Mouse (Mus musculus): ENCODE data around the gene Ahsa1.
"Not testable (repeated sequence)": the region's sequence is repeated elsewhere in the genome, so short reads cannot be mapped to it uniquely, and the experiment has no call there.

Gene Ahsa1

DNA sequence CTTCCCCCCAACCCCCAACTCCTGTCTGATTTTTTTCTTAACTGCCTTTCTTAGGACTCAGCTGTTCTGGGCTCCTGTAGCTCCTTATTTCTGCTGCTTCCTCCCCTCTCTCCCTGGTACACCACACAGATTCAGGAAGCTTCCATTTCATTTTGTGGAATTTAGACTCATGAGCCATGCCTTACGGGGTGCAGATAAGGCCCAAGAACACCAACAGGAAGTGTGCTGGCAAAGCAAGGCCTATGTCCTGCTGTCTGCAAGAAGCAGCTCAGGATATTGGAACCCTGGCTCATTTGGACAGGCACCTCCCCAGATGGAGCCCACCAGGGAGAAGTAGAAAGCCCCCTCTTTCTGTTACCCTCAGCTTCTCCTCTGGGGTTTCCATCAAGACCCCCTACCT lies 15.5 kb downstream of the Ahsa1 start:
- no peak for DNase-seq (ENCODE audit: low spot score in 2 of 2)

DNA sequence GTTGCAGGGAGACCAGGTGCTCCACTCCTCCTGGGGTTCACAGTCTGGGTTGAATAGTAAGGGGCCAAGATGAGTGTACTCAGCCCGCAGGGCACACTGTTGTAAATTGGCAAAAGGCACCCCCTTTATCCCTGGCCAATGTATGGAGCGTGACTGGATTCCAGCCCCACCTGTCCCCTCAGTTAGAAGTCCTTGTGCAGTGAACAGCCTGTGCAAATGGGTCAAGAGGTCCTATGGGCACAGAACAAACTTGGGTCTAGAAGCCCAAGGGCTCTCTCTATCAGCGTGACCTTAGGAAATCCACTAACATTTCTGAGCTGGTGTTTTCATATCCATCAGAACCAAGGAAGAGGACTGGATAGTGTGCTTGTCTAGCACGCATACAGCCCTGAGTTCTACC lies 16.5 kb downstream of the Ahsa1 start:
- no peak for DNase-seq (ENCODE audit: low spot score in 2 of 2)

DNA sequence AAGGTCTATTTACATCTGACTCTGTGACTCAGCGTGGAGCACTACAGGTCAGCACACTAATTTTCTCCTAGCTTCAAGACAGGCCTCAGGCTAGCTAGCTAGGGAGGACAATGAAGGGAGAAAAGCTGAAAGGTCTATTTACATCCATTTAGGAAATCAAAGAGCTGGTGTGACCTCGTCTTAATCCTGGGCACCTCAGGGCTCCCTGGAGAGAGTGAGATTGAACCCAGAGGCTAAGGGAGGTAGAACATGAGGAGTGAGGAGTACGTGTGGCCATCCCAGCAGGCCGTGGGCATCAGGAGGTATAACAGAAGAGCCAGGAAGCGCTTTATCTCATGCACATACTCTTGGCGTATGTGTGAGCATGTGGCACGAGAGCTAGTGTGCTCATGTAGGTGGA lies 17.4 kb downstream of the Ahsa1 start:
- DNase-seq (ENCODE audit: low spot score in 2 of 2) = no peak

DNA sequence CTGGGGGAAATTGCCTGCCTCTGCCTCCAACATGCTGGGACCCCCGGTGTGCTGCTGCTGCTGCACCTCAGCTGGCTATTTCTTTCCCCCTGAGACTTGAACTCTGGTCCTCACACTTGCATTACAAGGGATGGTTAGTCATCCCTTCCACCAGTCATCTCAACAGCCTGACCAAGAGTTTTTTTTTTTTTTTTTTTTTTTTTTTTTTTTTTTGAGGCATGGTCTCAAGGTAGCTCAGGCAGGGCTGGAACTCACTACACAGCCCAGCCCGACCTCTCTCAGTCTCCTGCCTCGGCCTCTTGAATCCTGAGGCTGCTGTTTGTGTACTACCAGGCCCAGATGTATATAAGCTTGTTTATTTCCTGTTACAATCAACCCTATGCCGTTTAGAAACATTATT lies 18.0 kb downstream of the Ahsa1 start:
- no peak for DNase-seq (ENCODE audit: low spot score in 2 of 2)

DNA sequence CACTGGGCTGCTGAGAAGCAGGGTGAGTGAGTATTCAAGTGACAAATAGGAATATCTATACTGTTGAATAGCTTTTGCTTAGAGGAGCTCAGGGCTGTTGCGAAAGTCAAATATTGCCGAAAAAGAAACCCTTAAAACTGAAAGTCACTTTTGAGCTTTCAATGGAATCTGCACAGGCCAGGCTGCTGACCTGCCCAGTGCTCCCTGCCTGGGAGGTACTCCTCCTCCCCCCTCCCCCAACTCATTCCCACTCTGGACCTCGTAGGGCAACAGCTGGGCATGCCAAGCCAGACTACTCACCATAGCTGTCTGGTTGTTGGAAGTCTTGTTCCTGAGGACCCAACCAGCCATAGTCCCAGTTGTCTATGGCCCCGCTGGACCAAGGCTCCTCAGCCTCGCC lies 18.4 kb downstream of the Ahsa1 start:
- DNase-seq (ENCODE audit: low spot score in 2 of 2) = no peak

DNA sequence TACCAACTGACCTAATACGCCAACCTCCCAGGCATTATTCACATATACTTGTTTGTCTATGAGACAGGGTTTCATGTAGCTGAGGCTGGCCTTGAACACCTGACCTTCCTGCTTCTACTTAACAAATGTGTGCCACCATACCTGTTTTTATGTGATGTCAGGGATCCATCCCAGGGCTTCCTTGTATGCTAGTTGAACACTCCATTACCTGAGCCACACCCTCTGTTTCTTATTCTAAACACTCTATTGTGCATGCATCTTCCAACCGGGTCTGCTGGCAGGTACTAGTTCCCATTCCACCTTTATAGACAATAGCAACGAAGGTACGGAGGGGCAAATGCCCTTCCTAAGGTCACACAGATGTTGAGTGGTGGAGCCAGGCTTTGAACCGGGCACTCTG lies 22.8 kb downstream of the Ahsa1 start:
- DNase-seq (ENCODE audit: low spot score in 2 of 2) = no peak

DNA sequence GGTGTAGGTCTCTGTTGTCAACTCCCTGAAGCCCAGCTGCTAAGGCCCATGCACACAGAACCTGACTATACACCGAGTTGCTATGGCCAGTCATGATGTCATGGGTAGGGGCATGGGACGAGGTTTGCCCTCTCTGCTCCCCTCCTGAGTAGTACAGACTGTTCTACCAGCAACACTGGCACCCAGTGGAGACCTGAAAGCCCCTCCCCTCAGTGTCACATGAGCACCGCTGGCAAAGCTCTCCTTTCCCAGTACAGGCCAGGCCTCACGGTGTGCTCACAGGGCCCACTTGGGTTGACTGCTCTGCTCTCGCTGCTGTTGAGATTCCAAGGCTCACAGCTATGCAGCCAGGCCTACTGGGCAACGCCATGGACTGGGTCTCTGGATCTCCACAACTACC lies 27.7 kb downstream of the Ahsa1 start:
- DNase-seq (ENCODE audit: low spot score in 2 of 2) = no peak

DNA sequence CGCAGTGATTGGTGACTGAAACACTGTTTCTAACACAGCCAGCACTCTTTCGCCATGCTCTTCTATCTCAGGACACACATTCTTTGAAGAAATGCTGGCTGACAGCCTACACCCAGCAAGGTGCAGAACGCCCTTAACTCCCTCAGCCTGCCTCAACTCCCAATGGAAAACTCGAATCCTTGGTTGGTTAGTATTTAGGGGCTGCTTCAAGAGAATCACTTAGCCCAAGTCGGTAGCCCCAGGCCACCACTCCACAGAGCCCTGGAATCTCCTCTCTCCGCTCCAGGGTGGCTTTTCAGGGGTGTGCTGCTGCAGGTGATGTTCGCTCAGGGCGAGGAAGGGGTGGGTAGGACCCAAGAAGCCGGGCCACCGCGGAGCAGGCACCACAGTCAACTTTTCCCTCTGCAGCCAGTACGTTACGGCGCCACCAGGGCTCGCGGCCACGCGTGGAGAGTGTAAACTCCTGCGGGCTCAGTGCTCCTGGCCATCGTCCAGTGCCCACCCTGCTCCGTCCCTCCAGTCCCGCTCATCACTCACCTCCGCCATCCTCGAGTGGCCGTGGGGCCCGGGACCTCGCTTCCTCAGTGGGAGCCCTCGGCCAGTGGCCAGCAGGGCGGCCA lies 32.9 kb downstream of the Ahsa1 start:
- no peak for DNase-seq (ENCODE audit: low spot score in 2 of 2)

DNA sequence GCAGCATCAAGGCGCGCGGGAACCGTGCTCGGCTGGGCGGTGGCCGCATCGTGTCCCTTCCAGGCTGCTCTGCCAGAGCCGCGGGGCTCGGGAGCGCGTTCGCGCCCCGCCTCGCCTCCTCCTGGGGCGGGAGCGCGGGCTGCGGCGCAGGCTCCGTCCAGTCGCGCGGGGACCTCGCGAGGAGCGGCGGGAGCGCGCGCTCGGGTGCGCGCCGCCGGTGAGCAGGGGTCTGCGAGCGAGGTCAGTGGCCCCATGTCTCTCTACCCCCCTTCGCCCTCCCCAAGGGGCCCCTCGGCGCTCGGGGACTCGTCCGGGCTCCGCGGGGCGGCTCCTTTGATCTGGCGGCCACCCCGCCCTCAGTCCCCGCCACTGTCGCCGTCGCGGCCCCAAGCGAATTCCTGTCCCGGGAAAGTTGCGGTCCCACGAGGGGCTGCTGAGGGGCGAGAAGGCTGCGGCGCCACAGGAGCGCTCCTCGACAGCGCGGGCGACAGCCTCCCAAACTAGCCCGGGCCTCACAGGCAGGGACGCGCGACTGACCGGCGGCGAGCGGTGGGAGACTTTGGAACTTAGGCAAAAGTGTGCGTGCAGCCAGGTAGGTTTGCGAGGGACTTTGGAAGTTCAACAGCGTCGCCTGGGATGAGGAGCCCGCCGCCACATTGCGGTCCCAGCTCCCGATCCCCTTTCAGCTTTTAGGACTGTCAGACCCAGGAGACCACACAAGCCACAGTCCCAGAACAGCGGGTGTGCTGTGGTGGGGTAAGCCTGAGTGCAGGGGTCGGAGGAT lies 33.6 kb downstream of the Ahsa1 start, which contains the start of gene Ism2:
Gene Ism2, minus strand, starts transcription at position 49 of the 784 bp plus-strand sequence.
- DNase-seq (ENCODE audit: low spot score in 2 of 2) = no peak

DNA sequence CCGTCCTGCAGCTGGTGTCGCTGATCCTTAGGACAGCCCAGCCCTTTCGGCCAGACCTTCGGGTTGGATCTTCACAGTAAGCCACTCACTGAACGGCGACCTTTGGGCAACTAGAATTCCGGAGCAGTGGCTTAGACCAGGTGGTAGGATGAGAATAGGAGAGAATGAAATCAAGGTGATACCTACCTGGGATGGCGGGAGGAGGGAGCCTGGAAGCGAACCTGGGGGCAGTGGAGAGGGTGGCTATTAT lies 34.1 kb downstream of the Ahsa1 start:
- DNase-seq (ENCODE audit: low spot score in 2 of 2) = no peak

DNA sequence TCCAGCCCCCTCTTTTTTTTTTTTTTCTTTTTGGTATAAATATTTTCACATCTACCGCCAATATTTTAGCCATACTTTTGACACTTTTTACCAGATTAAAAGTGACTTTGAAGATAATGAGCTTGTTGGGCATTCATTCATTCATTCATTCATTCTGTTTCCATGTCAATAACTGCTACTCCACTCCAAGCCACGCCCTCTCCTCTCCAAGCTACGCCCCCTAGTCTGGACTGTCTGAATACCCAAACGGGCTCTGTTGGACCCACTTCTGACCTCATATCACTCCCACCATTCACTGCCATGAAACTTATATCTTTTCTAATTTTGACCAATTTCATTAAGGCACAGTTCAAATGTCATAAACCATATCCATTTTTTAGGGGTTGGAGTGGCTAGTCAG lies 34.9 kb downstream of the Ahsa1 start:
- DNase-seq (ENCODE audit: low spot score in 2 of 2) = no peak

DNA sequence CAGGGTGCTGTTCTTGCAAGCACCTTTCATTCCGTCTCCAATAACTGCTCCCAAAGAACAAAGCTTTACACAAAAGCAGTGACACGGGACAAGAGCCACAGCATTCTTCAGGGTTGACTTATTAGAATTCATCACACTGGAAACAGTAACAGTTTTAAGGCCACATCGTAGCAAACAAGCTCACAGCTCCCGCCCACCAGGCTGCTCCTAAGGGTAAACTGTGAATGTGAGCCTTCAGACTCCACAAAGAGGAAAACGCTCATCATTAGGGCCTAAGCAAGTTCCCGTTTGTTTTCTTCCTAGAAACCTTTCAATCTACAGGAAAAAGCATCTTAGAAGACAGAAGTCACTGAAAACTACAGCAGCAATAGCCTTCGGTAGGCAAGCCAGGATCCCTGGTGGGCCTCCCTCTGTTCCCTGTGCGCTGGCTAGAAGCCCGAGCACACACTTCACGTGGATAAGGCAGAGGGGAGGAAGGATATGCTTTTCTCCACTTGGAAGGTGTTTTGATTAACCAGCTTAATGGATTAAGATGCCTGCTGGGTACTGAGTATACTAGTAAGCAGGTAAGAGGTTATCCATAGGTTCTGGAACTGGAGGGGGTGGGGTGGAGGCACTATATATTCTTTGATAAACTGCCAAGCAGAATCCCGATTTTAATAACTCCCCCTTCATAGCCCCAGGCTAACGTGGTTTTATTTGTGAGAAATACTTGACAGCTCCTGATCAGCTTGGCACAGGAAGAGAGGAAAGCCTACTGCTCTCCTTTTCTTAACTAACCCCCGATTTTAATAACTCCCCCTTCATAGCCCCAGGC lies 39.7 kb downstream of the Ahsa1 start:
- no peak for DNase-seq (ENCODE audit: low spot score in 2 of 2)

DNA sequence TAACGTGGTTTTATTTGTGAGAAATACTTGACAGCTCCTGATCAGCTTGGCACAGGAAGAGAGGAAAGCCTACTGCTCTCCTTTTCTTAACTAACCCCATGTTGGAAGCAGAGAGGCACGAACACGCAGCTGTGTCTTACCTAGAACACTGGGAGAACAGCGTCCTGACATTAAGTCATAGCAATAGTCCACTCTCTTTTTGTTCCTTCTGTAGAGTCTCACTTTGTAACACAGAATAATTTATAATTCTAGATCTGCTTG lies 40.2 kb downstream of the Ahsa1 start:
- not testable (repeated sequence) for DNase-seq (ENCODE audit: low spot score in 2 of 2)

DNA sequence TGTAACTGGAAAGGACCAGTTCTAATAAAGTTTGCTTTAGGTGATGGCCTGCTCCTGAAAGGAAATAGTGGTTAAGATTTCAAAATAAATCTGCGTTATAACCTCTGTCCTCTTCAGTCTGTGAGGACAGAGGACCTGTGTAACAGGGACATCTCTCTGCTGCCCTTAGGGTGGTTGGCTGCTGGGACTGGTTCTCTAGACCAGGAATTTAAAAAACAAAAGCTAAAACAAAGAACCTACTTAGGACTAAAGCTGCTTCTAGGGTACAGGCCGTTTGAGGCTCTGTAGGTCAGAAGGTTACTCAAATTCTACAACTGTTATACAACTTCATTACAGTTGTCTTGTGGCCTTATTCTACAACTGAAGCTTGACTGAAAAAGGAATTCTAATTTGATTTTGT lies 46.8 kb downstream of the Ahsa1 start:
- no peak for DNase-seq (ENCODE audit: low spot score in 2 of 2)

DNA sequence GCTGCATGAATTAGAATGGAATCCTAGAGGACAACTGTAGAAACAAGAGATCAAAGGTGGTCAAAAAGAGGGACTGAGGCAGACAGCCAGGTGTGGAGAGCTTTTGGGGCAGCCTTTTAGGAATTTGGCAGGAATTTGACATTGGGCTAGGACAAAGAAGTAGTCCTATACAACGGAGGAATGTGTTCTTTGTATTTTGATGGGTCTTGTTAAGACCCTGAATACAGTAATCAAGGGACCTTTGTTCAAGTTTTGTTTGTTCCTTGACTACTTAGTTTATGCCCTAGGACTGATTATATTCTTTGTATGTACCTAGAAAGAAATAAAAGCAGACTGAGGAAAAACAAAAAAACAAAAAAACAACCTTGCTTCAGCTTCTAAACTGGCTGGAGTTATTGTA lies 51.7 kb downstream of the Ahsa1 start:
- no peak for DNase-seq (ENCODE audit: low spot score in 2 of 2)

DNA sequence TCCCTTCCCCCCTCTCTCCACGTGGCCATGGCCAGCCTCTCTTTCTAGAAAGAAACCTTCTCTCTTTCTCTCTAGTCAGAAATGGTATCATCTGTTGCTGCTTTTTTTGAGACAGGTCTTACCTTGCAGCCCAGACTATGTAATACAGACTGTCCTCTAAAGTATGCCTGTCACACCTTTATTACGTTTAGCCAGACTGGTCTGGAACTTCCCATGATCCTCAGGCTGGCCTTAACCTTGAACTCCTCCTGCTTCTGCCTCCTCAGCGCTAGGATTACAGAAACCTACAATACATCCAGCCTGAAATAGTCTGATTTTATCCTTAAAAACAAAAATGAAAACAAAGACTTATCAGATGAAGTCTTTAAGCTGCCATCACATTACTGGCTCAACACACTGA lies 53.0 kb downstream of the Ahsa1 start:
- DNase-seq (ENCODE audit: low spot score in 2 of 2) = no peak

Data from frontal cortex, postnatal 25 days (tissue).